Mouse (Mus musculus) kidney, adult 2 months (tissue): ENCODE measurements around the gene Fam83e. TPM values are rescaled to one million over a fixed set of nuclear protein-coding genes. Genes with fewer than 3 reads are reported as not detected.

Experiments used
- DNase-seq: peaks from one replicate; pipeline ENCODE4 v3.0.0; 2021
- H3K27ac ChIP-seq: fragments of 200-500 bp; 2 replicates; pipeline ENCODE4 v1.5.1; 2012; ENCODE audit warnings: low read depth, low read length, control low read depth, inconsistent platforms; ENCODE audit not compliant: insufficient read depth
- H3K27me3 ChIP-seq: fragments of 200-500 bp; replicated peaks from 2 replicates; pipeline ENCODE4 v1.6.1; 2012; ENCODE audit warnings: mild to moderate bottlenecking, moderate library complexity, low read length, inconsistent platforms; ENCODE audit not compliant: control insufficient read depth, insufficient read depth
- H3K36me3 ChIP-seq: fragments of 200-500 bp; 2 replicates; pipeline ENCODE4 v1.6.1; 2012; ENCODE audit warnings: mild to moderate bottlenecking, moderate library complexity, low read length, inconsistent platforms; ENCODE audit not compliant: control insufficient read depth, insufficient read depth
- H3K4me1 ChIP-seq: fragments of 200-500 bp; 2 replicates; pipeline ENCODE4 v1.6.1; 2011; ENCODE audit warnings: low read length; ENCODE audit not compliant: control insufficient read depth, insufficient read depth
- H3K4me3 ChIP-seq: fragments of 200-500 bp; 2 replicates; pipeline ENCODE4 v1.5.1; 2011; ENCODE audit warnings: mild to moderate bottlenecking, low read depth, low read length, control low read depth; ENCODE audit not compliant: insufficient read depth
- CTCF ChIP-seq: fragments of 200-500 bp; conservative IDR thresholded peaks from 2 replicates; pipeline ENCODE4 v1.5.1; 2011; ENCODE audit warnings: low read depth, mild to moderate bottlenecking, control low read depth, low read length, moderate library complexity, mixed read lengths; ENCODE audit not compliant: insufficient read depth, insufficient read length
- POLR2A ChIP-seq: fragments of 200-500 bp; IDR thresholded peaks from one replicate; pipeline ENCODE4 v1.6.1; 2011; ENCODE audit warnings: low read depth, low read length, control low read depth
- WGBS: fragments of 180-500 bp; shearing (Covaris S2); methylation state at CpG from one replicate; pipeline ENCODE4 v1.1.7; 2018; 5-methylcytosine and 5-hydroxymethylcytosine counted together
- polyA plus RNA-seq: library from polyadenylated mRNA; depleted of rRNA; stranded (reverse); fragments of >200 nt; gene quantifications from 2 replicates; pipeline ENCODE4 v1.2.3, GENCODE M21; 2012

The Fam83e gene
- polyA plus RNA-seq, 1 experiment: 0.19 TPM

GRCm38 (mm10) chr7:45719738-45720412 lies 1.1 kb upstream of the Fam83e start:
- Histone ChIP-seq H3K4me1 (peaks cover 11% of the 10 kb centered on the region), H3K27me3 (no peaks in the 10 kb centered on the region), H3K4me3 (no peak overlapping the region), H3K27ac (no peak overlapping the region), H3K36me3 (no peaks in the 10 kb centered on the region; the same call in 1 of the 2 replicates)
- DNase-seq: no peak
- TF ChIP-seq POLR2A (no peak), CTCF (no peak)
- WGBS: 79% methylated on average over 16 of the region's 16 CpGs

- Histone ChIP-seq H3K27ac (no peak overlapping the region), H3K27me3 (no peaks in the 10 kb centered on the region), H3K4me1 (0 out of 2 replicates have a peak, but pooled peaks cover 4% of the 10 kb centered on the region), H3K4me3 (no peak overlapping the region), H3K36me3 (no peaks in the 10 kb centered on the region; the same call in 1 of the 2 replicates)
- DNase-seq: no peak
- TF ChIP-seq CTCF (no peak), POLR2A (no peak)
- 71% methylated on average over 7 of the region's 7 CpGs for WGBS
Observed at GRCm38 (mm10) chr7:45721234-45721571, 191 bp downstream of the Fam83e start.

- no peak overlapping the region for H3K27ac ChIP-seq
- H3K4me3 ChIP-seq: no peak overlapping the region
- no peaks in the 10 kb centered on the region; the same call in 1 of the 2 replicates for H3K36me3 ChIP-seq
- no peak for DNase-seq
- 0 out of 2 replicates have a peak, but pooled peaks cover 4% of the 10 kb centered on the region for H3K4me1 ChIP-seq
- TF ChIP-seq CTCF: no peak
- TF ChIP-seq POLR2A: no peak
- WGBS: 68% methylated on average over 13 of the region's 13 CpGs
- no peaks in the 10 kb centered on the region for H3K27me3 ChIP-seq
Observed at GRCm38 (mm10) chr7:45721642-45722347, 783 bp downstream of the Fam83e start.

- Histone ChIP-seq H3K4me3 (no peak overlapping the region), H3K36me3 (no peaks in the 10 kb centered on the region; the same call in 1 of the 2 replicates), H3K27me3 (no peaks in the 10 kb centered on the region), H3K27ac (no peak overlapping the region), H3K4me1 (0 out of 2 replicates have a peak, but pooled peaks cover 4% of the 10 kb centered on the region)
- TF ChIP-seq POLR2A: no peak
- TF ChIP-seq CTCF: no peak
- WGBS: 64% methylated on average over 13 of the region's 13 CpGs
- no peak for DNase-seq
Observed at GRCm38 (mm10) chr7:45722348-45722713, 1.3 kb downstream of the Fam83e start.

- DNase-seq: no peak
- TF ChIP-seq POLR2A (no peak), CTCF (no peak)
- H3K36me3 ChIP-seq: no peaks in the 10 kb centered on the region; the same call in 1 of the 2 replicates
- H3K4me3 ChIP-seq: no peak overlapping the region
- H3K27ac ChIP-seq: no peak overlapping the region
- 77% methylated on average over 4 of the region's 4 CpGs for WGBS
- H3K27me3 ChIP-seq: no peaks in the 10 kb centered on the region
- 0 out of 2 replicates have a peak, but pooled peaks cover 4% of the 10 kb centered on the region for H3K4me1 ChIP-seq
Observed at GRCm38 (mm10) chr7:45723301-45723700, 2.3 kb downstream of the Fam83e start.

- no peak for DNase-seq
- 0 out of 2 replicates have a peak, but pooled peaks cover 4% of the 10 kb centered on the region for H3K4me1 ChIP-seq
- no peak overlapping the region for H3K4me3 ChIP-seq
- no peak for TF ChIP-seq CTCF
- H3K27me3 ChIP-seq: no peaks in the 10 kb centered on the region
- no peaks in the 10 kb centered on the region; the same call in 1 of the 2 replicates for H3K36me3 ChIP-seq
- H3K27ac ChIP-seq: no peak overlapping the region
- WGBS: 93% methylated on average over 14 of the region's 14 CpGs
Observed at GRCm38 (mm10) chr7:45723781-45724180, 2.8 kb downstream of the Fam83e start.

- Histone ChIP-seq H3K4me1 (no peaks in the 10 kb centered on the region), H3K27ac (no peak overlapping the region), H3K36me3 (no peaks in the 10 kb centered on the region), H3K4me3 (no peak overlapping the region), H3K27me3 (no peaks in the 10 kb centered on the region)
- WGBS: 94% methylated on average over 9 of the region's 9 CpGs
- DNase-seq: no peak
- TF ChIP-seq POLR2A (no peak), CTCF (no peak)
Observed at GRCm38 (mm10) chr7:45725151-45725550, 4.1 kb downstream of the Fam83e start.
